Mouse (Mus musculus) layer of hippocampus, adult 9-10 months (tissue): ENCODE measurements around the gene Trim46.

Source experiments
- DNase-seq: peaks from one replicate; pipeline ENCODE4 v3.0.0; 2022; ENCODE audit warnings: low spot score

Trim46 gene

DNA sequence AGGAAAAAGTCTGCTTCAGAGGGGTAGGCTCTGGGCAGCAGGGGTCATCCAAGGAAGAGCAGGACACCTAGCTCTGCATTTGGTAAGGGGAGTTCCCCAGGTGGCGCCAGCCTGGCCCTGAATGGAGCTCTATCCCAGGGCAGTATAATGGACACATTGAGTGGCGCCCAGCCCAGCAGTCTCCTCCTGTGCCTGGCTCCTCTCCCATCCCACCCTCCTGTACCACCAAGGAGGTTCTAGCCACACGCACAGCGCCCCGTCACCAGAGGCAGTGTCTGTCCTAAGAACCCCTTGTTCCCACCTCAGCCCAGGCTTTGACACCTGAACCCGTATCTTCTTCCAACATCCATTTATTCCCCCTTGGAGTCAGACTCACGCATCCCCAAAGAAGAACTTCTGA is 36.4 kb downstream of the Trim46 start:
- DNase-seq = no peak

DNA sequence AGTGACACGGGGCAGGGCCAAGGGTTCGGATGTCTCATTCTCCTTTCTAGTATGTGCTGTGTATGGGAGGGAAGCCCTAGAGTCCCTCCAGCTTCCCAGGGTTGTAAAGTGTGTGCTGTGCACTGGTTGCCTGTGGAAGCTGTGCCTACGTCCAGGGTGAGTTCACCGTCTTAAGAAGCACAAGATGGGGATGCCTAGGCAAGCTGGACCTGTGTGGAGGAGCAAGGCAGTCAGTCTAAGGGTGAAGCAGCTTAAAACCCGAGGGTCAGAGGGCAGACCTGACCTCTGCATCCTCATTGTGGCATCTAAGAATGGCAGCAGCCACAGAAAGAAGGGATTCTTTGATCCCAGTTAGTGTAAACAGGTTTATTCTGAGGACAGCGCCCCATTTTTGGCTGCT is 37.4 kb downstream of the Trim46 start:
- no peak for DNase-seq

DNA sequence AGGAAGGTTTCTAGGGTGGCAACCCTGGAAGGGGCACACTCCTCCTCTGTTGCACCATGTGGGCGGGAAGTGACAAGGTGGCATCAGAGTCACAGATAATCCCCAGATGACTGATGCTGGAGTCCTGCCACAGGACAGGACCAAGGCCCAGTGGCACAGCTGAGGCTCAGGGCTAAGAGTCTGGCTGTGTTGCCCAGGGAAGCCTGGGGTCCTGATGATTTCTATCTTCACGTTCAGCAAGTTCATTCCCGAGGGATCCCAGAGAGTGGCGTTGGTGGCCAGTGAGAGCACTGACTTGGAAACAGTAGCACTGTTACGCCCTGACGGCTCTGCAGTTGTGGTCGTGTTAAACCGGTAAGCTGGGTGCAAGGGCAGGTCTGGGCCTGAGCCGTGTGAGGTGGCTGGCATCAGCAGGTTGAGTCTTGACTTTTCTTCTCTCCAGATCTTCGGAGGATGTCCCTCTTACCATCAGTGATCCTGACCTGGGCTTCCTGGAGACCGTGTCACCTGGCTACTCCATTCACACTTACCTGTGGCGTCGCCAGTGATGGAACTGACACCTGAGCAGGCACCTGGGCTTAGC is 37.9 kb downstream of the Trim46 start:
- DNase-seq = no peak

DNA sequence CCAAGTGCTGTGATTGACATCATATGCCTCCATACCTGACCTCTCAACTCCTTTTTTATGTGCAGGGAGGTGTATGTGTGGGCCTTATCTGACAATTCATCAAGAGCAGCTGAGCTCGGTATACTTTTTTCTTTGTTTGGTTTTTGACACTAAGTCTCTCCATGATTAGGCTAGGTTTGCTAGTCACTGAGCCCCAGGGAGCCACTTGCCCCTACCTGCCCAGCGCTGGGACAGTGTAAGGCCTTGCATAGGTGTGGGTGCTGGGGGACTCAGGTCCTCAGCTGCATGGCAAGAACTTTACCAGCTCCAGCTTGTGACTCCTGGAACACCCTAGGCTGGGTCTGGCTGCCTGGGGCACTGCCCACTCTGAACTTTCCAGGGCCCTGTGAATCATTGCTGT is 39.4 kb downstream of the Trim46 start:
- no peak for DNase-seq

DNA sequence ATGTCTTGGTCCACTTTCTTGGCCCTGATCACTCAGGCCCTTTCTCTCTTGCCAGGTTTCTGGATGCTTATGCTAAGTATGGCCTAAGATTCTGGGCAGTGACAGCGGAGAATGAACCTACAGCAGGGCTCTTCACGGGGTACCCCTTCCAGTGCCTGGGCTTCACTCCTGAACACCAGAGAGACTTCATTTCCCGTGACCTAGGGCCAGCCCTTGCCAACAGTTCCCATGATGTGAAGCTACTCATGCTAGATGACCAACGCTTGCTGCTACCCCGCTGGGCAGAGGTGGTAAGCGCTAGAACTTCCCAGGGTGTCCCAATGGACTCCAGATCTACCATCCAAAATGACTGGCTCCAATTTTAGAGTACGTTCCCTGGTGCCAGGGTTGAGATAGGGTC is 40.0 kb downstream of the Trim46 start:
- no peak for DNase-seq

DNA sequence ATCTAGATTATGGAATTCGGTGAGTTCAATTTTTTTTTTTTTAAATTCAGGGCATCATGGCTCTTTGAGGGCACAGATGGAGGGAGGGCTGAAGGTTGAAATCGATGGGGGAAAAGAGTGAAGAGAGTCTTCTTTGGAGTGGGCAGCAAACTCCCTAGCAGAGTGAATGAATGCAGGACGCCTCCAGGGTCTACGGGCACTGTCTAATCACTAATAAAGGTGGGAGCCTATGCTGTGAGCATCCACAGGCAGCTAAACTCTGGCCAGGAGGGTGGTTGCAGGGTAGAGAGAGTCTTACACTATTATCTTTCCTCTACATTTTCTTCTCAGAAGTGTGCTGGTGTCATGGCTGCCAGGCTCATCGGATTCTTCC is 43.0 kb downstream of the Trim46 start:
- no peak for DNase-seq

DNA sequence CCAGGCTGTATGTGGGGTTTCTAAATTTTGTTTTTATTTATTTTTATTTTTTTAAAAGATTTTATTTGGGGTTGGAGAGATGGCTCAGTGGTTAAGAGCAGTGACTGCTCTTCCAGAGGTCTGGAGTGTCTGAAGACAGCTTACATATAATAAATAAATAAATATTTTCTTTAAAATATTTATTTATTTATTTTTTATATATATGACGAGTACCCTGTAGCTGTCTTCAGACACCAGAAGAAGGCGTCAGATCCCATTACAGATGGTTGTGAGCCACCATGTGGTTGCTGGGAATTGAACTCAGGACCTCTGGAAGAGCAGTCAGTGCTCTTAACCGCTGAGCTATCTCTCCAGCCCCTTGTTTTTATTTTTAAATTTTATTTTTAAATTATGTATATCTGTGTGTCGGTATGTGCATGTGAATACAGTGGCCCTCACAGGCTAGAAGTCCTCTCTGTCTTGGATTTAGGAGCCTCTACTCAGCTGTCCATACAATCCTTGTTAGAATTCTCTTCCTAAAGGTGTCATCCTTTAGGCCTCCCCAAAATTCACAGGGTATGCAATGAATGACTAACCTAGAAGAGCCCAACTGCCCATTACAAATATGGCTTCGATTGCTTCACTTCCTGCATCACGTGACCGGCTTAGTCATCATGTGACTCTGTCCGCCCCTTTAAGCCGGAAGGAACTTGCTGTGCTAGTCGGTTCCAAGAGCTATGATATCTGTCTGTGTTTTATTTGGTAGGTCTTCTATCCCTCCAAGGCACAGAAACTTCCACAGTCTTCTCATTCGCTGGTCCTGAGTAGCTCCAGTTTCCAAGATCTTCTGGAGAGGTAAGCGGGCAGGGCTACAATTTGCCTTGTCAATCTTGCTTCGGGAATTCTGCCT is 43.6 kb downstream of the Trim46 start, which contains the start of gene Gba:
Gene Gba, plus strand, starts transcription at position 676 of the 889 bp plus-strand sequence.
- peak; percentile 85 for DNase-seq

DNA sequence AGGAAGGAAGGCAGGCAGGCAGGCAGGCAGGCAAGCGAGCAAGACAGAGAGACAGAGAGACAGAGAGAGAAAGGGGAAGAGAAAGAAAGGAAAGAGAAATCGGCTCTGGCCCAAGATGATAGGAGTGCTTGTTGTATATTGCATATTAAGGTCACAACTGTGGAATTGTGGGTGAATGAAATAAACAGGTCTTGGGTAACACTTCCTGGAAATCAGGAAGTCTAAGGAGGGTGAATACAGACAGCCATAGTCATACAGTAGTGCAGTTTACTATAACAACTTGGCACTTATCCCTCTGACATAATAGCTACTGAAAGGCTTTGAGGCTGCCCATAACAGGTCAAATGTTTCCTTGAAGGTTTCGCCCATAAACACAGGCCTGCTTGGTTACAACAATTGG is 46.3 kb downstream of the Trim46 start:
- DNase-seq = no peak

DNA sequence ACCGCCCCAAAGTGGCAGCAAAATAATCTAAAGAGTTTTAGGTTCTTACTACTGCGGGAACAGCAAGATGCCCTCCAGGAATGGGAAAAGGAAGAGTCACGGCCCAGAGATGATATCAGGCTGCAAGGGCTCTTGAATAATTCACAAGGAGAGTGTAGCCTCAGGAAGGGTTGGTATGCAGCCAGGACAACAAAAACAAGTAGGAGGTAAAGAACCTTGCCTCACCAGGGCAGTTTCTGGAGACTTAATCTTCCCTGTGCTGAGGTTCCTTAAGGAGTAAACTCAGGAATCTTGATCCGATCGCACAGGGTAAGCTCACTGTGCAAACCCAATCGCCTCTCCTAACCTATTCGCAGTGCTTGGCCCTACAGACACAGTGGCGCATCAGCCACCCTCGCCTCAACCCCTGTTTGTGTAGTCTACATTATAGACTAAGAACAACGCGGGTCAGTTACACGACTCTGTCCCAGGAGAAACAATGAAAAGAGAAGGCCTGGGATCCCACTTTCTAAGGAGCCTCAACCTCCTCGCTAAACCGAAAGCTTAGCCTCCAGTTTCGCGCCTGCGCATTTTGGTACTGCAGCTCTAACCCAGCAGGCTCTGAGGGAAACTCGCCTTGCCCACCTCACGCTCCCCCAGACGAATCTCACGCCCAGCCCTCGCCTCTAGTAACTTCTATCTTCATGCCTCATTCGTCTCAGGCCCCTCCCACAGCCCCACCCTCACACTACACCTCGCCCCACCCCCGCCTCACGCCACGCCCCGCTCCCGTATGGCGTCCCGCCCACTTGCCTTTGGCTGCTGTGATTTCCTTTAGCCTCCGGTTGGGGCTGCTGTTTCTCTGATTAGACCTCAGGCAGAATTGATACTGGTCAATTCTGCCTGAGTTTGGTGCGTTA is 49.9 kb downstream of the Trim46 start:
- DNase-seq = peak; percentile 68

DNA sequence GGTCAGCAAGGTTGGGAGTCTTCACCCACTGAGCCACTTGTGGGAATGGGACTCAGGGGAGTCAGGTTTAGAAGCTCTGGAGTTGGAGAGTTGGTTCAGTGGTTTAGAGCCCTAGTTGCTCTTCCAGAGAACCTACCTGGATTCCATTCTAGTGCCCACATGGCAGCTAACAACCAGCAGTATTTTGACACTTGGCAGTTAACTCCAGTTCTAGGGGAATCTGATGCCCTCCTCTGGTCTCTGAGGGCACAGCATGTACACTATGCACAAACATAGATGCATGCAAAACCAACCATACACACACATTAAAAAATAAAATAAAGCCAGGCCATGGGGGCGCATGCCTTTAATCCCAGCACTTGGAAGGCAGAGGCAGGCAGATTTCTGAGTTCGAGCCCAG is 52.3 kb downstream of the Trim46 start:
- no peak for DNase-seq

DNA sequence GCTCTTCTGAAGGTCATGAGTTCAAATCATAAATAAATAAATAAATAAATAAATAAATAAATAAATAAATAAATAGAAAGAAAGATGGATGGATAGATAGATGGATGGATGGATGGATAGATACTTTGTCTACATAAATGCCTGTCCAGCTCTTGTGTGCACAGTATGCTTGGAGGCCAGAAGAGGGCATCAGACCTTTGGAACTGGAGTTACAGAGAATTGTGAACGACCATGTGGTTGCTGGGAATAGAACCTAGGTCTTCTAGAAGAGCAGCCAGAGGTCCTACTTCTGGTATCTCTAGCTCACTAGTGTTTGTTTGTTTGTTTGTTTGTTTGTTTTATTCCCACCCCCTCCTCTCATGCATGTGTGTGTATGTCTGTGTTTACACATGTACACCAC is 52.8 kb downstream of the Trim46 start:
- no peak for DNase-seq

DNA sequence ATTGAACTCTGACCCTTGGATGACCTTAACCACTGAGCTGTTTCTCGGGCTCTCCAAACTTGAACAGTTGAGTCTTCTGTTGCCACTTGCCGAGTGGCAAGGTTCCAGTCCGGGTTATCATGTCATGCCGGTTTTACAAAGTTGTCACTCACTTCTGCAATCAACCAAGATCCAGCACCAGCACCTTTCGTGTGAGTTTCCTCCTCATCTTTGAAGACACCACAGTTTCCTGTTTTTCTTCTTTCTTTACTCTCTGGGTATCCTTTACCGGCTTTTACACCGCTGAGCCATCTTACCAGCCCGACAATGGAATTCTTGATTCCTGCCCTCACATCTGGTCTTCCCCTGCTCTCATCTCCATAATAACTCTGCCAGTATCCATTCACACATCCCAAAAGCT is 55.7 kb downstream of the Trim46 start:
- DNase-seq = no peak

DNA sequence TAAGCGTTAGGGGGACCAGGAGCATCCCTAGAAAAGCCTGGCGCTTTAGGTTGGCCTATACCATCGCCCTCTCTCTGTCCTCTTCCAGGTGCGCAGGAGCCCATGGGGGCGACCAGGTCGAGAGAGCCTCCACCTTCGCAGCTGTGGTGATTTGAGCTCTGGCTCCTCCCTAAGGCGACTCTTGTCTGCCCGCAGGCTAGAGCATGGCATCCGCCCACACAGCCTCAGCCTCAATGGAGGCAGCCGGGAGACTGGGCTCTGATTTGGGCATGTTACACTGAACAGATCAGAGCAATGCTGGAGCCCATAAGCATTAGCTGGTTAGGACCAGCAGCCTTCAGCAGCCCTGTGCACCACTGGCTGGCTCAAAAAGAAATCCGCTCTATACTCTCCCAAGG is 57.6 kb downstream of the Trim46 start:
- no peak for DNase-seq

DNA sequence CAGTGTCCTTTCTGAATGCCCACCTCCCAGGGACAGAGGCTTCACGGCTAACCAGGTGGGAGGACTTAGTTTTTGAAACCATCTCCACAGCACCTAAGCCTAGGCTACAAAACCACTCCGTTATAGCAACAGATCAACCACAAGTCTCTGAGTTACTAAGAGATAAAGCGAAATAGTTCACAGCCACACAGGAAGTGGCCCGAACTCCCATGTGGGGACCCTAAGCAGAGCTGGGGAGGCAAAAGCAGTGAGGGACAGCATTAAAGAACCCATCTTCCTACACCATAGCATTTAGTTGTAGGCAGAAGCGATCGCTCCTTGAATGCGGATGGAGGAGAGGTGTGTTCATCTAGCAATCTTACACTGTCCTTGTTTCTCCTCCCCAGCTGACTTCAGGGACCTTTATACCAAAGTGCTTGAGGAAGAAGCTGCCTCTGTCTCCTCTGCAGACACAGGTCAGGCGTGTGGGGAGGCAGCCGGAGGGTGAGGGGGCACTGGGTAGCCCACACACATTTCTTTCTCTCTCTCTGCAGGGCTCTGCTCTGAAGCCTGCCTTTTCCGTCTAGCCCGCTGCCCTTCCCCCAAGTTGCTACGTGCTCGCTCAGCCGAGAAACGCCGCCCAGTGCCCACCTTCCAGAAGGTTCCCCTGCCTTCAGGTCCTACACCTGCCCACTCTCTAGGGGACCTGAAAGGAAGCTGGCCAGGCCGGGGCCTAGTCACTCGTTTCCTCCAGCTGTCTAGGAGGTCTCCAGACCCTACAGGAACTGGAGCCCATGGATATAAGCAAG is 58.2 kb downstream of the Trim46 start:
- DNase-seq = no peak

DNA sequence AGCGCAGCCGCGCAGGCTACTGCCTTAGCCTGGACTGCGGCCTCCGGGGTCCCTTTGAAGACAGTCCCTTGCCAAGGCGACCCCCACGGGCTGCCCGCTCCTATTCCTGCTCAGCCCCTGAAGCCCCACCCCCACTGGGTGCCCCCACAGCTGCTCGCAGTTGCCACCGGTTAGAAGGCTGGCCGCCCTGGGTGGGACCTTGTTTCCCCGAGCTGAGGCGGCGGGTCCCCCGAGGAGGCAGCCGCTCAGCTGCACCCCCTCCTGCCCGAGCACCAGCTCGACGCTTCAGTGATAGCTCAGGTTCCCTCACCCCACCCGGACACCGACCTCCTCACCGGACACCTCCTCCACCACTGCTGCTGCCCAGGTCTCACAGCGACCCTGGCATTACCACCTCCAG is 58.9 kb downstream of the Trim46 start:
- no peak for DNase-seq
